Comparison of ENCODE assay signal across 8 mouse cellular contexts in the genomic region with DNA sequence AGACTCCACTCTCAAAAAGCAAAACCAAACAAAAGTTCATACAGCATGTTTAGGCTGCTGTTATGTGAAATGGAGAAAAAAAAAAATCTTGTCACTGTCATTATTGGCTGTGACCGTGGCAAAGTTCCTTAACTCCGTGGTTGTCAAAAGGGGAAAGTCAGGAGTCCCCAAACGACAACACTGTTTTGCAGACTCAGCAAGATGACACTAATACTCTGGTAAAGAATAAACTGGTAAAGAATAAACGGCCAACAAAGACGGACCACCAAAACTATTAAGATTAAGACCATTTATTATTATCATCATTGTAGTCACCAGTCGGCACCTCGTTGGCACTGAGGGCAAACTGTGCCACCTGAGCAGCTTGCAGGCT. TPM values are rescaled to one million over a fixed set of nuclear protein-coding genes. Genes with fewer than 3 reads are reported as not detected.
DNase-seq lines count a peak whose midpoint lies in the region; ATAC-seq and TF ChIP-seq lines count a peak whose summit lies in the region.

No protein-coding gene starts in this region.

- H3K27ac ChIP-seq in heart, embryonic 16.5 days (ENCODE audit: low read length): peak overlapping the region; percentile 93
- peak overlapping the region; percentile 87 for H3K27ac ChIP-seq in MEL (ENCODE audit: control insufficient read depth, low read depth, low read length)
- peak overlapping the region; percentile 75 for H3K27ac ChIP-seq in hindbrain, embryonic 11.5 days (ENCODE audit: low read depth, low read length)
- H3K27ac ChIP-seq in midbrain, embryonic 11.5 days (ENCODE audit: low read depth, low read length): peak overlapping the region; percentile 85

- peak overlapping the region; percentile 82 for H3K4me2 ChIP-seq in heart, embryonic 16.5 days (ENCODE audit: low read depth, low read length)
- peak overlapping the region; percentile 60 for H3K4me2 ChIP-seq in hindbrain, embryonic 11.5 days (replicated peaks; ENCODE audit: low read depth, low read length)
- peak overlapping the region; percentile 68 for H3K4me2 ChIP-seq in midbrain, embryonic 11.5 days

- intact Hi-C loops in heart, postnatal 25 days (cut with DNase I): no loop called here

- under 1% methylated on average over 7 of the region's 7 CpGs for WGBS in heart, embryonic 16.5 days
- 5% methylated on average over 7 of the region's 7 CpGs for WGBS in hindbrain, embryonic 11.5 days
- 4% methylated on average over 7 of the region's 7 CpGs for WGBS in midbrain, embryonic 11.5 days

- no peak for TF ChIP-seq EP300 in MEL (IDR thresholded peaks at IDR 0.05; ENCODE audit: low read depth in 1 of 2, low read length in 2 of 2)

- peak overlapping the region; percentile 92 for H3K9ac ChIP-seq in heart, embryonic 16.5 days (ENCODE audit: low read length)
- H3K9ac ChIP-seq in MEL (ENCODE audit: control insufficient read depth, low read depth, low read length, poor library complexity, severe bottlenecking): peak overlapping the region; percentile 98
- peak overlapping the region; percentile 85 for H3K9ac ChIP-seq in hindbrain, embryonic 11.5 days (ENCODE audit: low read depth, low read length)
- peak overlapping the region; percentile 97 for H3K9ac ChIP-seq in midbrain, embryonic 11.5 days (ENCODE audit: low read length)

- peak overlapping the region; percentile 90 for H3K4me3 ChIP-seq in heart, embryonic 16.5 days (ENCODE audit: low read length)
- peak overlapping the region; percentile 91 to 96 for H3K4me3 ChIP-seq in MEL (ENCODE audit: control insufficient read depth in 1 of 2, insufficient read depth in 1 of 2, low read depth in 2 of 2, low read length in 2 of 2)
- H3K4me3 ChIP-seq in hindbrain, embryonic 11.5 days (ENCODE audit: low read depth, low read length): peak overlapping the region; percentile 96
- H3K4me3 ChIP-seq in midbrain, embryonic 11.5 days (ENCODE audit: low read depth, low read length): peak overlapping the region; percentile 94

- H3K4me1 ChIP-seq in heart, embryonic 16.5 days (ENCODE audit: control insufficient read depth, insufficient read depth, low read length): peaks cover 25% of the 10 kb centered on the region
- H3K4me1 ChIP-seq in MEL (ENCODE audit: control insufficient read depth in 1 of 2, insufficient read depth in 2 of 2, low read length in 2 of 2): peaks cover 2 to 16% of the 10 kb centered on the region in 2 experiments
- H3K4me1 ChIP-seq in hindbrain, embryonic 11.5 days (replicated peaks; ENCODE audit: control insufficient read depth, insufficient read depth, low read length): peaks cover 12% of the 10 kb centered on the region
- H3K4me1 ChIP-seq in midbrain, embryonic 11.5 days (ENCODE audit: control insufficient read depth, insufficient read depth, low read length): peaks cover 17% of the 10 kb centered on the region

- no peaks in the 10 kb centered on the region for H3K9me3 ChIP-seq in heart, embryonic 16.5 days (replicated peaks; ENCODE audit: control insufficient read depth, low read length)
- no peaks in the 10 kb centered on the region for H3K9me3 ChIP-seq in MEL (replicated peaks; ENCODE audit: insufficient read depth, low read length)
- no peaks in the 10 kb centered on the region for H3K9me3 ChIP-seq in hindbrain, embryonic 11.5 days (ENCODE audit: control insufficient read depth, low read length)
- no peaks in the 10 kb centered on the region for H3K9me3 ChIP-seq in midbrain, embryonic 11.5 days (ENCODE audit: control insufficient read depth, low read length)

- H3K27me3 ChIP-seq in heart, embryonic 16.5 days (ENCODE audit: control insufficient read depth, insufficient read depth, low read length): no peaks in the 10 kb centered on the region
- no peaks in the 10 kb centered on the region for H3K27me3 ChIP-seq in MEL (ENCODE audit: control insufficient read depth in 1 of 2, insufficient read depth in 2 of 2, low read length in 2 of 2)
- no peaks in the 10 kb centered on the region for H3K27me3 ChIP-seq in hindbrain, embryonic 11.5 days (ENCODE audit: control insufficient read depth, insufficient read depth, low read length)
- H3K27me3 ChIP-seq in midbrain, embryonic 11.5 days (ENCODE audit: control insufficient read depth, insufficient read depth, low read length): no peaks in the 10 kb centered on the region

- no peak for TF ChIP-seq RAD21 in MEL (IDR thresholded peaks at IDR 0.05; ENCODE audit: low read depth, low read length)

- no peak for DNase-seq in heart, postnatal 25 days (ENCODE audit: low spot score)
- DNase-seq in MEL (ENCODE audit: low read depth, low spot score): no peak
- DNase-seq in hindbrain, embryonic 11.5 days (ENCODE audit: low spot score): no peak
- no peak for DNase-seq in midbrain, embryonic 11.5 days (ENCODE audit: low spot score, missing footprints)
- no peak for DNase-seq in cerebellum, adult 11-12 months
- no peak for DNase-seq in B cell, adult 2 months
- no peak for DNase-seq in cerebellum, postnatal 25 days

- TF ChIP-seq CTCF in MEL (IDR thresholded peaks at IDR 0.05 in 2 of 3, conservative IDR thresholded peaks at IDR 0.05 in 1 of 3; ENCODE audit: control insufficient read depth in 1 of 3, insufficient read depth in 1 of 3, low read depth in 2 of 3, low read length in 3 of 3, poor library complexity in 1 of 3, severe bottlenecking in 1 of 3): no peak

- TF ChIP-seq POLR2A in MEL (IDR thresholded peaks at IDR 0.05; ENCODE audit: control insufficient read depth in 1 of 2, insufficient read depth in 1 of 2, low read depth in 1 of 2, low read length in 2 of 2, poor library complexity in 1 of 2): no peak

- no peak for ATAC-seq in heart, embryonic 16.5 days (replicated peaks; ENCODE audit: extremely low read depth, insufficient read depth, low FRiP score)
- ATAC-seq in hindbrain, embryonic 11.5 days (ENCODE audit: low FRiP score): no peak
- ATAC-seq in midbrain, embryonic 11.5 days (ENCODE audit: low FRiP score): no peak

- peaks cover 22% of the 10 kb centered on the region for H3K79me2 ChIP-seq in MEL (ENCODE audit: control insufficient read depth, insufficient read depth, low read length, poor library complexity)

- H3K36me3 ChIP-seq in heart, embryonic 16.5 days (ENCODE audit: control insufficient read depth, insufficient read depth): peaks cover 66% of the 10 kb centered on the region
- H3K36me3 ChIP-seq in MEL (ENCODE audit: control insufficient read depth in 1 of 2, insufficient read depth in 2 of 2, low read length in 2 of 2): peaks cover 8 to 34% of the 10 kb centered on the region in 2 experiments
- H3K36me3 ChIP-seq in hindbrain, embryonic 11.5 days (ENCODE audit: control insufficient read depth, insufficient read depth, low read length): peaks cover 44% of the 10 kb centered on the region
- H3K36me3 ChIP-seq in midbrain, embryonic 11.5 days (ENCODE audit: control insufficient read depth, insufficient read depth, low read length): peaks cover 57% of the 10 kb centered on the region

TF ChIP-seq in MEL, 35 proteins besides CTCF, POLR2A, EP300 and RAD21 (continues in another document):
- TF ChIP-seq MAFK (IDR thresholded peaks at IDR 0.05; ENCODE audit: borderline replicate concordance, low read depth, low read length): peak; percentile 94

RNA-seq across cellular contexts. Expression of gene Rad23a, which starts 0.6 kb away (rescaled TPM):
- polyA plus RNA-seq in heart, embryonic 16.5 days (2015; fragmentation: Nextera tagmentation; extraction: Ambion mirVana): 128 and 131 TPM in 2 replicates
- total RNA-seq in heart, postnatal 25 days (2021): 10 to 100 TPM; 80.8 to 81.1 TPM
- 62.6 and 66.7 TPM in 2 replicates for total RNA-seq in MEL (2012; rRNA removed)
- polyA plus RNA-seq in MEL (2012; ENCODE audit: insufficient read depth in 1 of 2, insufficient read length in 2 of 2, low read depth in 1 of 2, low replicate concordance in 2 of 2, missing spikeins in 1 of 2): 100 to 1,000 TPM in 1 of 2 experiments, not detected in 1; 155 TPM
- polyA plus RNA-seq in hindbrain, embryonic 11.5 days (2014; fragmentation: Nextera tagmentation; extraction: Ambion mirVana): 88.6 and 91.3 TPM in 2 replicates
- 87.7 and 100 TPM in 2 replicates for polyA plus RNA-seq in midbrain, embryonic 11.5 days (2014; fragmentation: Nextera tagmentation; extraction: Ambion mirVana)

RNA-seq across cellular contexts. Expression of gene Calr, which starts 6.9 kb away (rescaled TPM):
- polyA plus RNA-seq in heart, embryonic 16.5 days (2015; fragmentation: Nextera tagmentation; extraction: Ambion mirVana): 630 and 641 TPM in 2 replicates
- total RNA-seq in heart, postnatal 25 days (2021): 100 to 1,000 TPM; 365 to 441 TPM
- 550 and 567 TPM in 2 replicates for total RNA-seq in MEL (2012; rRNA removed)
- polyA plus RNA-seq in MEL (2012; ENCODE audit: insufficient read depth in 1 of 2, insufficient read length in 2 of 2, low read depth in 1 of 2, low replicate concordance in 2 of 2, missing spikeins in 1 of 2): 1,000 to 10,000 TPM in 1 of 2 experiments, not detected in 1; 1,110 TPM
- 837 and 845 TPM in 2 replicates for polyA plus RNA-seq in hindbrain, embryonic 11.5 days (2014; fragmentation: Nextera tagmentation; extraction: Ambion mirVana)
- polyA plus RNA-seq in midbrain, embryonic 11.5 days (2014; fragmentation: Nextera tagmentation; extraction: Ambion mirVana): 708 and 747 TPM in 2 replicates

RNA-seq across cellular contexts. Expression of gene Gadd45gip1, which starts 8.5 kb away (rescaled TPM):
- polyA plus RNA-seq in heart, embryonic 16.5 days (2015; fragmentation: Nextera tagmentation; extraction: Ambion mirVana): 47.7 and 48.3 TPM in 2 replicates
- 10 to 100 TPM; 28.9 to 30.0 TPM for total RNA-seq in heart, postnatal 25 days (2021)
- total RNA-seq in MEL (2012; rRNA removed): 47.5 and 51.8 TPM in 2 replicates
- 10 to 100 TPM in 1 of 2 experiments, not detected in 1; 62.9 TPM for polyA plus RNA-seq in MEL (2012; ENCODE audit: insufficient read depth in 1 of 2, insufficient read length in 2 of 2, low read depth in 1 of 2, low replicate concordance in 2 of 2, missing spikeins in 1 of 2)
- 36.0 and 37.2 TPM in 2 replicates for polyA plus RNA-seq in hindbrain, embryonic 11.5 days (2014; fragmentation: Nextera tagmentation; extraction: Ambion mirVana)
- polyA plus RNA-seq in midbrain, embryonic 11.5 days (2014; fragmentation: Nextera tagmentation; extraction: Ambion mirVana): 37.3 and 37.8 TPM in 2 replicates

RNA-seq across cellular contexts. Expression of gene Farsa, which starts 16.9 kb away (rescaled TPM):
- 63.2 and 64.4 TPM in 2 replicates for polyA plus RNA-seq in heart, embryonic 16.5 days (2015; fragmentation: Nextera tagmentation; extraction: Ambion mirVana)
- total RNA-seq in heart, postnatal 25 days (2021): 10 to 100 TPM; 24.7 to 25.5 TPM
- 205 and 245 TPM in 2 replicates for total RNA-seq in MEL (2012; rRNA removed)
- polyA plus RNA-seq in MEL (2012; ENCODE audit: insufficient read depth in 1 of 2, insufficient read length in 2 of 2, low read depth in 1 of 2, low replicate concordance in 2 of 2, missing spikeins in 1 of 2): 100 to 1,000 TPM; 152 to 295 TPM
- polyA plus RNA-seq in hindbrain, embryonic 11.5 days (2014; fragmentation: Nextera tagmentation; extraction: Ambion mirVana): 89.6 and 91.4 TPM in 2 replicates
- polyA plus RNA-seq in midbrain, embryonic 11.5 days (2014; fragmentation: Nextera tagmentation; extraction: Ambion mirVana): 77.4 and 84.4 TPM in 2 replicates

RNA-seq across cellular contexts. Expression of gene Dand5, which starts 17.2 kb away (rescaled TPM):
- 6.6 and 6.8 TPM in 2 replicates for polyA plus RNA-seq in heart, embryonic 16.5 days (2015; fragmentation: Nextera tagmentation; extraction: Ambion mirVana)
- total RNA-seq in heart, postnatal 25 days (2021): 10 to 100 TPM in 1 of 2 experiments, 1 to 10 TPM in 1; 9.6 to 10.3 TPM
- total RNA-seq in MEL (2012; rRNA removed): 1.4 and 1.7 TPM in 2 replicates
- polyA plus RNA-seq in MEL (2012; ENCODE audit: insufficient read depth in 1 of 2, insufficient read length in 2 of 2, low read depth in 1 of 2, low replicate concordance in 2 of 2, missing spikeins in 1 of 2): 1 to 10 TPM in 1 of 2 experiments, not detected in 1; 2.2 TPM
- 6.2 and 7.1 TPM in 2 replicates for polyA plus RNA-seq in hindbrain, embryonic 11.5 days (2014; fragmentation: Nextera tagmentation; extraction: Ambion mirVana)
- polyA plus RNA-seq in midbrain, embryonic 11.5 days (2014; fragmentation: Nextera tagmentation; extraction: Ambion mirVana): 3.9 and 4.6 TPM in 2 replicates
